Mouse (Mus musculus): ENCODE measurements around the gene Ddx23. TPM values are rescaled to one million over a fixed set of nuclear protein-coding genes. Genes with fewer than 3 reads are reported as not detected.

Ddx23 gene
- total RNA-seq, 2 experiments from 2014 or later: 75.8 to 79.9 TPM

DNA sequence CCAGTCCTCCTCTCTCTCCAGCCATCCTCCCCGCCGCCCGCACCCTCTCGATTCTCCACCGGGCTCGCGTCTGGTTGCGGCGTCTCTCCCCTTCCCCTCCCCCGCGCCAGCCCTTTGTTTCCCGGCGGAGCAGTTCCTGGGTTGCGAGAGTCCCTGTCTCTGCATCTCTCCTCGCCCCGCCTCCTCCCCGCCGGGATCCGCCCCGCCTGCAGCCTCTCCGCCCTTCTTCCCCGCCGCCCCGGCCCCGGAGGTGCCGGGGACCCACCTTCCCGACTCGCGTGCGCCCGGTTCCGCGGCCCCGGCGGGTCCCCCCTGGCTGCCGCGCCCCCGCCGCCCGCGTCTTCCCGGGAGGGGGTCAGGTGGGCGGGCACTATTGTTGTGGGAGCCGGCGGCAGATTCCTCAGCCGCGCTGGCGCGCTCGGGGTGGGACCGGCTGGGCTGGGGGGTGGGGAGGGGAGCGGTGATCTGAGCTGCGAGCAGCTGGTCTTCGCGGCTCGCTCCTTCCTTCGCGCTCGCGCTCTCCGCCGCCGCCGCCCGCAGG is 28.1 kb downstream of the Ddx23 start:
- DNase-seq (ENCODE audit: extremely low spot score in 1 of 2, low spot score in 1 of 2): peak; percentile 69 to 75

DNA sequence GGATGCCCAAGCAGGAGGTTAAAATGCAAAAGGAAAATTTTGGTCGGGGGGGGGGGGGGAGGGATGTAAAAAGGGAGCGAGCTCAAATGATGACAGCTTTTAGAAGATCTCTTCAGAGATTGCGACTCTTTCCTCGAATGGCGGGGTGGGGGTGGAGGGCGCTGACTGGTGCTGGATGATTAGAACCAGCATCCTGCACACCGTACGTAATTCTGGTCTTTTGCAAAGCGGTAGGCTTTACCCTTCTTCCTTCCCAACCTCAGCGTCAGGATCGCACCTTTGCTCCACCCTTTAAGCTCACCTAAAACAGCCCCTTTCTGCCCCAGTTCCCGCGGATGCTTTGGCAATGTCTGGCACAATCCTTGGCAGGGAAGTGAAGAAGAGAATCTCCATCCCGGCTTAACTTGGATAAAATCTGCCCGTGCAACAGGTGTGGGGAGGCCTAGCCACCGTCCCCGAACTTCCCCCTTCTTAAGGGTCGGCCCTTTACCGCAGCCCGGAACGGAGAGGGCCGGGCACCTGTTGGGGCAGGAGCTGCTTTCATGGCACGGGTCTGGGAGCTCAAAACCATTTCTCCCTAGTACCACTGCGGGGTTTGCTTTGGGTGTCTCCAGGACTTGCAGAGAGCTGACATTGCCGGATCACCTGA is 28.7 kb downstream of the Ddx23 start:
- no peak for DNase-seq (ENCODE audit: extremely low spot score in 1 of 2, low spot score in 1 of 2)

DNA sequence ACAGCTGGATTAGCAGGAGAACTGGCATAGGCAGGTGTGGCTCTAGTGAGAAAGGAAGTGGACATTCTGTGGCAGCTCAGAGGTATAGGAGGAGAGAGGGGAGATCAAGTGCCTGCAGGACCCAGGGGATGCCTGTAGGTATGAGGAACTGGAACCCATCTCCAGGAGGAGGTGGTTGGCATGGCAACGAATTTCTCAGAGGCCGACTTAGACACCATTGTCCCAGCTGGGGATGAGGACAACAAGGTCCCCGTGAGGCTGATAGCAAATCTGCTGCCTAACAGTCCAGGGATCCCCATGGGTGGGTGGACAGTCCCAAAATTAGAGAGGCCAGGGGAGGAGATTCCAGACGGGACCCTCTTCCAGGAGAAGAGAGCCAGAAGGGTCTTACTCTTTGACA is 29.8 kb downstream of the Ddx23 start:
- DNase-seq (ENCODE audit: extremely low spot score in 1 of 2, low spot score in 1 of 2): no peak

DNA sequence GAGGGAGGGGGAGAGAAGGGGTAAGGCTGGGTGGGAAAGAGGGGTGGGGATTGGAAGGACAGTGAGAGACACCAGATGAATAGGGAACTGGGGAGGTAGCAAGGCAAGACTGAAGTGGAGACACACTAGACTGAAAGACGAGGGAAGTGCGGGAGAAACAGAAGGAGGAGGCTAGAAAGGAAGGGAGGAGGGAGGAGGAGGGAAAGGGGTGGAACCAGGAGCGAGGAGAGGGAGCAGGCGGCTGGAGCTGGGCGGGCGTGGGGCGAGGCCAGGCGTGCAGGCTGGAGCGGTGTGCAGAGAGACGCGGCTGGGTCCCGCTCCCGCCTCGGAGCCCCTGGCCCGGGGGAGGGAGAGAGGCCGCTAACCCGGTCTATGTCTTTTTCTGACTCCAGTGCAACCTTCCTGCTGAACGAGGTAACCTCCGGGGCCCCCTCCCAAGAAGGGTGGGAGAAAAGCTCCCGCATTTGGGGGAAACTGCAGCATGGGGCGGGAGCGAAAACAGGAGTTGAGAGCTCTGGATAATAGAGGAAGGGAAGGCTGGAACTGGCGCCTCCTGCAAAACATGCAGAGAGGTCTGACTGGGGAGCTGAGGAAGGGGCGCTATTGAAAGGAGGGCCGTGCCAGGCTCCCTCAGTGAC is 30.5 kb downstream of the Ddx23 start:
- DNase-seq (ENCODE audit: extremely low spot score in 1 of 2, low spot score in 1 of 2): no peak

DNA sequence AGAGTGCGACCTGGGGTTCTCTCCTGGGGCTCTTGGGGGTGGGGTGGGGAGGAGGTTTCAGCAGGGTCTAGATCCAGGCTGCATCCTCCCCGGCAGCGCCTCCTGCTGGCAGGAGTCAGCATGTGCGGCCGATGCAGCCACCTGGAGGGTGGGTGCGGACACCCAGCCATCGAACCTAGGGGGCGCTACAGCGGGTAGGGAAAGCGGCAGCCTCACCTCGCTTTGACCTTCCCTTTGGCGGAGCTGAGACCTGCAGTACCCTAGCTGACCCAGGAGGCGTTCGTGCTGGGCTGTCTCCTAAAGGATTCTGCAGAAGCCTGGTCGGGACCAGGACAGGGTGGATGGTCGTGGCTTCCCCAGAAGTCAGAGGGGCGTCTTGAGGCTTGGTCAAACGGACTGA is 31.2 kb downstream of the Ddx23 start:
- DNase-seq (ENCODE audit: extremely low spot score in 1 of 2, low spot score in 1 of 2): peak in 1 of 2 experiments; percentile 72

DNA sequence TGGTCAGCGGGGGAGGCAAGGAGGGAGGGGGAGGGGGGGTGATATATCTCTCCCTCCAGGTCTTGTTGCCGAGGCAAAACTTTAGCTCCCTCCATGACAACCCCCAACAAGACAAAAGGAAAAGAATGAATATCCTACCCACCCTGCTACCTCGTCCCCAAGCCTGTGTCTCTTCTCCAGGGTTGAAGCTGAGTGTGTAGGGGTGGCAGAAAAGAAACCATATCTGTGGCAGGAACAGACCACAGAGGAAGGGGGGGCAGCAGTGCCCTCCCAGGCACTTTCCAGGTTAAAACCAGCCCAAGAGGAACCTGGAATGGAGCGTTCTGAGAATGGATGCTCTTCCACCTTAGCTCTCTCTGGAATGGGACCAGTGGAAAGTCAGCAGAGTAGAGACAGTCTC is 32.2 kb downstream of the Ddx23 start, which contains the start of gene Cacnb3:
TSS of gene Cacnb3 (plus strand) at position 301 of the 400 bp plus-strand sequence.
- no peak for DNase-seq (ENCODE audit: extremely low spot score in 1 of 2, low spot score in 1 of 2)

DNA sequence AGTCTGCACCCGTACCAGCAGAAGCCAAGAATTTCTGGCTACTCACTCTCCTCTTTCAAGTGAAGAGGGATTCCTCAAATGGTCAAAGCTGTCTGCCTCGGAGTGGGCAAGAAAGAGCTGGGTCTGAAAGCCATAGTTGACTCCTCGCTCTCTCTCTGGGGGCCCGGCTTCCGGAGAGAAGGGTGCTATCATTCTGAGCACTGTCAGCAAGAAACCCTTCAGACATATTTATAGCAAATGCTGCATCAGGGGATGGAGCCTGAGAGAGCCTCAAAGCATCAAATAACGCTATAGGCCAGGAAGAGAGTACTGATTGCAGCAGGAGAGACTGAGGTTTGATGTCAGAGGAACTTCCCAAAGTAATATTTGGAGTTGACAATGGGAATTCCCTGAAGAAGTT is 33.2 kb downstream of the Ddx23 start:
- no peak for DNase-seq (ENCODE audit: extremely low spot score in 1 of 2, low spot score in 1 of 2)

DNA sequence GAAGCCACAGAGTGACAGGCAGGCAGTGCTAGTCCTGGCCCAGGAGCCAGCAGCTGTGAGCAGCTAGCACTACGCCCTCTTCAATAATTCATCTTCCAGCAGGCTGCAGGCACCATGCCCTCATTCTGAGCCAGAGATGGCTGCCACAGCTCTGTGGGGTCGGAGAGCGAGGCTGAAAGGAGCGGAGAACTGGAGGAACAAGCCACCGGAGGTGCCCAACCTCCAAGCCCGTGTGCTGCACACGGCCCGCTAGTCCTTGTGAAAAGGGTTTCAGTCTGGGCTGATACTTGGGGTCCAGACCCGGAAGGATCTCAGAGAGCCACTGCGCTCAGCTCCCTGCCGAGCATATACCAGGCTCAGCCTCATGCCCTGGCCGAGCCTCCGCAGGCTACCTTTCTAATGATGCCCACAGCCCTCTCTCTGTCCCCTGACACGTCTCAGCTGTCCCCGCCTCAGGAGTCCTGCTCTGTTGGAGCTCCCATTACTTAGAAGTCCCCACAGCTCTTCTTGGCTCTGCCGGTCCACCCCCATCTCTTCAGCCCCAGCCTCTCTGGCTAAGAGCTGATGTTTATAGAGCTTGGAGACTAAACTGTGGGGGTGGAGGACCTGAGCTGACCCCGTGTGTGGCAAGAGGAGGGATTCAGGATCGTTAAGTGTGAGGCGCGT is 34.0 kb downstream of the Ddx23 start:
- DNase-seq (ENCODE audit: extremely low spot score in 1 of 2, low spot score in 1 of 2): no peak

DNA sequence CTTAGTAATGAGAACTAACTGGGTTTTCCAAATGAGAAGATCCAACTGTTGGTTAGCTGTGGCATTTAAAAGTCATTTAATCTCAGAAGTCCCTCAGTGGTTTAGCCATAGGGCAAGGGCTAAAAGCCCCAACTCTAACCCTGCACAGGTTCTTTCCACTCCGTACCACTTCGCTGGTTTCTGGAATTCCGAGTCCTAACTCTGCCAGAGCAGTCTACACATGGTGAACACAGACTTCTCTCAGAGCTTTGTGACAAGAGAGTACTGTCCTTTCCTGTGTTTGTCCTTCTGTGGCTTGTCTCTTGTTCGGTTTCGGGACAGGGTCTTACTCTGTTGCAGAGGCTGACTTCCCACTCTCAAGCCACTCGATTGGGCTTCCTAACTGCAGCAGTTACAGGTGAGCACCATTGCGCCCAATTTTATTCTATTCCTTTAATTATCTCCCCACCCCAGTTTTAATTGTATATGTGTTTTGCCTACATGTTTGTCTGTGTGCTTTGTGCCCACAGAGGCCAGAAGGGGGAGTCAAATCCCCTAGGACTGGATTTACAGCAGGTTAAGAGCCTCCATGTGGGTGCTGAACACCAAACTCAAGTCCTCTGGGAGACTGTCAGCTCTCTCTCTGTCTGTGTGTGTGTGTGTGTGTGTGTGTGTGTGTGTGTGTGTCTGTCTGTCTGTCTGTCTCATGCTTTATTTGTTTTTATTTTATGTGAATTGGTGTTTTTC is 36.0 kb downstream of the Ddx23 start:
- DNase-seq (ENCODE audit: extremely low spot score in 1 of 2, low spot score in 1 of 2): no peak

DNA sequence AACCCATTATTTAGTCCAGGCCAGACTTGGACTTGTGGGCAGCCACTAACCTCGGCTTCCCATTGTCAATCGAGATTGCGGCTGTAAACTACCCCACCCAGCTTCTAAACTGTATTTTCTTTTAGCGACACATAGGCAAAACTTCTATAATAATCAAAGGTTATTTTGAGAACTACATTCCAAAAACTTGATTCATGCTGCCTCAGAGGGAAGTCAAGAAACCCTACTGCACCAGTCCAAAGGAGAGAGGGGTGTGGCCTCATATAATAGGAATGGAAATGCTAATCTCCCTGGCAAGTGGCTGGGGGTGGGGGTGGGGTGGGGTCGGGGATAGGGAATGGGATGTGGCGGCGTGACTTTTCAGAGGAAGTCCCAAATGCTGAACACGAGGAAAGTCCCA is 36.6 kb downstream of the Ddx23 start:
- no peak for DNase-seq (ENCODE audit: extremely low spot score in 1 of 2, low spot score in 1 of 2)

DNA sequence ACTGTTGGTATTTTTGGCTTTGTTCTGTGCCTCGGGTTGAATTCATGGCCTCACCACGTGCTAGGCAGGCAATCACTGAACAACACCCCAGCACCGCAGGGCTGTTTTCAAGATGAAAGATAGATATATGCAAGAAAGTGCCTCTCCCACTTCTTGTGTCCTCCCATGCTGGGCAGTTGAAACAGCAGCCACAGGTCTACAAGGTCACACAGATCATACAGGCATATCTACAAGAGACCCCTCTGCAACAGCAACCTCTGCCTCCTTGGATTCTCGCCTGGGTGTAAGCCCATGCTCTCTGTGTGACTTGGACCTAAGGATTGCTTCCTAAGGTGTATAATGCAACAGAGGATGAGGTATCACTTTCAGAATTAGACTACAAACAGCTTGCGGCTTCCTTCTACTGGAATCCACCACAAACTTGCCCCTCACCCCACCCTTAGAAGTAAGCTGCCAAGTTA is 39.3 kb downstream of the Ddx23 start:
- DNase-seq (ENCODE audit: extremely low spot score in 1 of 2, low spot score in 1 of 2): no peak

DNA sequence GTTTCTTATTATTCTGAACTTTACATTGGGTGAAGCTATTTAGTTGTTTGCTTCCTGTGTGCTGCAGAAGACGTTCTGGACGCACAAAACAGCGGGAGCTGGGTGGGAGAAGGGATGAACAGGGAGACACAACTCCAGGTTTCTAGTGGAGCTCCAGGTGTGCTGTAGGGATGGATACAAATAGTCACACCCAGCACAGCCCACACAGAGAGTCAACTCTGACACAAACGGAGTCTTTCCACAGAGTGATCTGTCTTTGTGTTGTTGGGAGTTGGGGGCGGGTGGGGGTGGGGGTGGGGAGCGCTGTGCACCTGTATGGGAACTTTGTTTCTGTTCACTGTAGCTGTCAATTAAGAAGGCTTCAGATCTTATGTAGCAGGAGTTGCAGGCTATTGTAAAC is 40.0 kb downstream of the Ddx23 start:
- DNase-seq (ENCODE audit: extremely low spot score in 1 of 2, low spot score in 1 of 2): no peak

DNA sequence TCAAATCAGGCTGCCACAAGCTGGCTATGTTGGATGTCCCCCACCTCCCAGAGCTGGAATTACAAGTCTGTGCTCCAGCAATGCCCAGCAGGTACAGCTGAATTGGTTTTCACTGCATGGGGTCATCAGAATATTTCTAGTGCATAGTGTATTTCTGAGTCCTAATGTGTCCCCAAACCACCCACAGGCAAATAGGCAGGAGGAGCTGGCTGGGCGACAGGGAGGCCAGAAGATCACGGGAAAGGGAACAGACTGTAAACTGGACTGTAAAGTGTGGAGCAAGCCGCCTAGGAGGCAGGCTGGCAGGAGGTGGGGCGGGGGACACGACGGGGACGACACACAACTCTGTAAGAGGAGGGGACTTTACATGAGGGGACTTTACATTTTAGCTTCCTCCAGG is 40.5 kb downstream of the Ddx23 start:
- no peak for DNase-seq (ENCODE audit: extremely low spot score in 1 of 2, low spot score in 1 of 2)

DNA sequence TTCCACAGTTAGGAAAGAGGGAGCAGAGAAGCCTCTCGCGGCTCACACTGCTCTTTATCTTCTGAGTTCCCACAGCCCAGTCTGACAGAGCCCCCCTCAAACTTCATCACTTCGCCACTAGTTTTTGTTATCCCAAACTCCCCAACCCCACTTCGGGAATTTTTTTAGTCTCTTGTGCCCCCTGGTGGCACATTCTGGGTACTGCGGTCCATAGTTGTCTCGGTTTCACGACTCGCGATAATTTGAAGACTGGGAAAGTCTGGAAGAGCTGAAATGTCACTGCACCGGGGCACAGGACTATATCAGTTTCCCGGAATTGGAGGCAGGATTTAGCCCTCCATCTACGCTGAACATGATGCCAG is 45.5 kb downstream of the Ddx23 start:
- peak; percentile 93 for DNase-seq (ENCODE audit: extremely low spot score in 1 of 2, low spot score in 1 of 2)

DNA sequence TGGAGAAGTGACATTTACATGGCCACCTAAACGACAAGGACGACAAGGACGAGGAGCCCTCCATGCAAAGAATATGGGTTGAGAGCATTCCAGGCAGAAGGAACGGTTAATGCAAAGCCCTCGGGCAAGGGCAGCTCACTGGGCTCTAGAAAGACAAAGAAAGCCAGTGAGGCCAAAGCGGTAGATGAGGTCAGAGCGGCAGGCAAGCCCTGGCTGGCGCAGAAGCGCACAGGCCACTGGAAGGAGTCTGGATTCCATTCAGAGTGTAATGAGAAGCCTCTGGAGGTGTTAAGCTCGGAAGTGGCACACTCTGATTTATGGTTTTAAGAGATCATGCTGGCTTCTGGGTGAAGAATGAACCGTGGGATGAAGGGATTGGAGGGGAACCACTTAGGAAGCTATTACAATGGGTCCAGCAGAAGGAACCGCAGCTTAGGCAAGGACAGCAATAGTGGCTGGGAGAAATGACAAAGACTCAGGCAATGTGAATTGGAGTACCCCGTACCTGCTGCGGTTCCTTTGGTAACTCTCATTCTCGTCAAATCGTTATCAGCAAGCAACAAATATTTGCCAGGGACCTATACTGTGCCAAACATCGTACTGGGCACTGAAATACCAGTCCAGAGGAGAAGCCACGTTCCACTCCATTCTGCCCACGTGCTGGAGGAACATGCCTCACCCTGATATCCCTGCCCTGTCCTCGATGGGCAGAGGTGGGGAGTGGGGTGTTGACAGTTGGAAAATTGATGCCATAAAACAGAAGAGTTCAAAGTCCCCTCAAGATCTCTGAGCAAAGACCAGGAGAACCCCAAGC is 46.1 kb downstream of the Ddx23 start:
- no peak for DNase-seq (ENCODE audit: extremely low spot score in 1 of 2, low spot score in 1 of 2)

DNA sequence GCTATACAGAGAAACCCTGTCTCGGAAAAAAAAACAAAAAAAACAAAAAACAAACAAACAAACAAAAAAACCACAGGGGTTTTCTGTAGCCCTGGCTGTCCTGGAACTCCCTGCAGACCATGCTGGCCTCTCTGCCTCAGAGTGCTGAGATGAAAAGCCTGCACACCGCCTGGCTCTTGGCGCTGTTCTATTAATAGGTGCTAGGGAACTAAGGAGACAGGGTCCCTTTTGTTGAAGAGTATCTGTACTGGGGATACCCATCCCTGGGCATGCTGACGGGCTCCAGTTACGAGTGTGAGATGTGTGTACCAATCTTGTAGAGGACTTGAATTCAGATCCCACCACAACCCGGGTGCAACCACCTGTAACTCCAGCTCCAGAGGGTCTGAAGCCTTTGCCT is 46.9 kb downstream of the Ddx23 start:
- no peak for DNase-seq (ENCODE audit: extremely low spot score in 1 of 2, low spot score in 1 of 2)

DNA sequence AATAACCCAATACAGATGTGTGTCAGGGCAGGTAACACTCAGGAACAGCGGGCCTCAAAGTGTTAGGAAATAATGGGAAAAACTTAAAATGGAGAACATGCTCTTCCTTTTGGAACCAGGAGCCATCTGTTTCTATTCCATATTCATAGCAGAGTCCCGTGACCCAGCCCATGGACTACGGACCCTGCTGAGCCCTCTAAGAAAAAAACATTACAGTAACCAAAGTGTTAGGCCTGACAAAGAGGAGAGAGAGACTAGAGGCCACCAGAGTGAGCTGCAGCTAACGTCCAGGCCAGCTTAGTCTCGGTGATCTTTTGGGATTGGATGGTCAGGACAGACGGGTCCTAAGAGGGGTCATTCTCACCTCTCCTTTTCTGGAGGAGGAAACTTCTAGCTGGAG is 47.7 kb downstream of the Ddx23 start:
- no peak for DNase-seq (ENCODE audit: extremely low spot score in 1 of 2, low spot score in 1 of 2)

DNA sequence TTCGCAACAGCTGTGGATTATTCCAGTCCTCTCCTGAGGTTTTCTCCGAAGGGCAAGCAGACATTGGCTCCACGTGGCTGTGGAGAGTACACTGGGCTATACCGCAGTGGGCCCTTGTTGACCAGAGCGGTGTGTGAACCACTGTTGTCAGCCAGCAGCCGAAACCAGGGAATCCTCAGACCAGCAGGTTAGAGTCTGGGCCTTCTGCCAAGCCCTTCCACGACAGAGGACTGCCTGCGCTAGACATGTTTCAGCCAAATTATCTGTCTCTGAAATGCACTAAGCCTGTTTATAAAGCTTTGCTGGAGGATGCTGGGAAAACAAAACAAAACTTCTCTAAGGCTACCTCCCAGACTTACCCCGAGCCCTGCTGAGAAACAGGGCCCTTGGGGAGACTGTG is 48.1 kb downstream of the Ddx23 start:
- DNase-seq (ENCODE audit: extremely low spot score in 1 of 2, low spot score in 1 of 2): no peak

DNA sequence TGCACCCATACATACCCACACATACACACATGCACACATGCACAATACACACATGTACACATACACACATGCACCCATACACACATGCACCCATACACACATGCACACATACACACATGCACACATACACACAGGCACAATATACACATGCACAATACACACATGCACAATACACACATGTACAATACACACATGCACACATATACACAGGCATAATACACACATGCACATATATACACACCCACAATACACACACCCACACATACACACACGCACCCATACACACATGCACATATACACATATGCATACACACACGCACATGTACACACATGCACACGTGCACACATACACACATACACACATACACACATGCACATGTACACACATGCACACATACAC is 50.5 kb downstream of the Ddx23 start:
- no peak for DNase-seq (ENCODE audit: extremely low spot score in 1 of 2, low spot score in 1 of 2)

DNA sequence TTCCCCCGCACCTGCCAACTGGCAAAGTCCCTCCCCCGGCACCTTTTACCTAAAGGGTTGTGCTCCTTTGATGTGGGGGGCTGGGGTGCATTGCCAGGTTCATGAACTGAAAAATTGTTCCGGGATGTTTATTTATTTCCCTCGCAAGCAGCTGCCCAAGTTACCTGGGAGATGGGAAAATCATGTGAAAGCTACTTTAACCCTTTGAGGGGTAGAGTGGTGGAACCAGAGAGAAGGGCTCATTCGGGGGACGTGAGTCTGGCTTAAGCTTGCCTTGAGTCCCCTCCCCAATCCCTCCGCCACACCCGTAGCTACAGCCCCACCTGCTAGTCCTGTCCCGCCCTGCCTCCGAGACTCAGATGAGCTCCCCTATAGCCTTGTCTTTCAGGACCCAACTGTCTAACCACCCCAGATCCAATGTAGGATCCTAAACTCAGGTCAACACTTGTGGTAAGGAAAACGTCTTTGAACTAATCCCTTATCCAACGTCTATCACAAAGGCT is 52.5 kb downstream of the Ddx23 start:
- DNase-seq (ENCODE audit: extremely low spot score in 1 of 2, low spot score in 1 of 2): no peak

Measured in layer of hippocampus, postnatal 25 days (tissue).